Mouse (Mus musculus): Measurements from ENCODE around the gene Unc5c. TPM values are rescaled to one million over a fixed set of nuclear protein-coding genes. Genes with fewer than 3 reads are reported as not detected.

Gene Unc5c
- total RNA-seq, 2 experiments from 2014 or later: 6.1 to 7.7 TPM

GRCm38 (mm10) chr3:141809581-141809980 is 344.6 kb downstream of the Unc5c start:
- no peak for DNase-seq (ENCODE audit: low spot score in 2 of 2)

GRCm38 (mm10) chr3:141810944-141811343 is 345.9 kb downstream of the Unc5c start:
- DNase-seq (ENCODE audit: low spot score in 2 of 2): no peak

DNA sequence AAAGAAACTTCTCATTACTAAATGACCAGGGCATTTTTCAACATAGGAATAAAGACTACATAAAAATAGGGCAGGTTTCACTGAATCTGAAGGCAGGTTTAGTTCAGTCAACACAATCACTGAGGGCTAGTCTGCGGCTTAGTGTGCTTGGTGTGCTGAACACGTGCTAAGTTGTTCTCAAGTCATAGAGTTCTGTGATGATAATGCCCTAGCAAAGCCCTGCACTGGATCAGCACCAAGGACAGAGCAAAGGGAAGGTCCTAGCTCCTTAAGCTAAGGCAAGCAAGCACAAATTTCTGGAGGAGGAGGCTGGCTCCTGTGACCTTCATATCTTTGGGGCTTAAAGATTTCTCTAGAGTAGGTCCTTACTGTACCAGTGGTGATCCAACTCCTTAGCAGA is 346.3 kb downstream of the Unc5c start:
- DNase-seq (ENCODE audit: low spot score in 2 of 2): no peak

GRCm38 (mm10) chr3:141814776-141815175 is 349.8 kb downstream of the Unc5c start:
- no peak for DNase-seq (ENCODE audit: low spot score in 2 of 2)

- DNase-seq (ENCODE audit: low spot score in 2 of 2): no peak
Observed at GRCm38 (mm10) chr3:141818615-141819312, 353.7 kb downstream of the Unc5c start.

- no peak for DNase-seq (ENCODE audit: low spot score in 2 of 2)
Observed at GRCm38 (mm10) chr3:141819331-141819941, 354.4 kb downstream of the Unc5c start.

DNA sequence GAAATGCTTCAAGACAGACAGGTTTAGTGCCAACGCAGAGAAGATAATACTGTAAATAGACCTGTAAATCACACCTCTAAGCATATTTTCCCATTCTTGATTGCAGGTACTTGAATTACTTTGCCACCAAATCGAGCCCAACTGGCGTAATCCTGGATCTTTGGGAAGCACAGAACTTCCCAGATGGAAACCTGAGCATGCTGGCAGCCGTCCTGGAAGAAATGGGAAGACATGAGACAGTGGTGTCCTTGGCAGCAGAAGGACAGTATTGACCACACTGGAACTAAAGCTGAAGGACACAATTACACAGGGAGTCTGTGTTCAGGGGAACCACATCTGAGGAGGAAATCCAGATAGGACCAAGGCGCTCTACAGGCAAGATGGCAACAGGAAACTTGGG is 363.3 kb downstream of the Unc5c start:
- DNase-seq (ENCODE audit: low spot score in 2 of 2): no peak

DNA sequence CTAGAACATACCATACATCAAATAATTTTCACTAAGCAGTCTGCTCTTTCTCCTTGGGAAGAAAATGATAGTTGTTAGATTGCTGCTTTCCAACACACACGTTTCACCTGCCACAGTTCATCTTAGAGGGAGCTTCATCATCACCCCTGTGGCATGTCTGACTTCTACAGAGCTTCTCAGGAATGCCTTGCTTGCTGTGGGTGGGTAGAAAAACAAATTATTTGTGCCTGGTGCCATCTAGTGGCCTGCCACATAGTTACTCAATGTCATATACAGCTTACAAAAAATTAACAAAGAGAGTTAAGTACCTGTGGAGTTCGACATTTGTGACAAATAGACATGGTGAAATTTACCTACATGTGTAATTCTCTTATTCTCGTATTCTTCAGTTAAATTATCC is 366.1 kb downstream of the Unc5c start:
- DNase-seq (ENCODE audit: low spot score in 2 of 2): peak; percentile 47 to 56

DNA sequence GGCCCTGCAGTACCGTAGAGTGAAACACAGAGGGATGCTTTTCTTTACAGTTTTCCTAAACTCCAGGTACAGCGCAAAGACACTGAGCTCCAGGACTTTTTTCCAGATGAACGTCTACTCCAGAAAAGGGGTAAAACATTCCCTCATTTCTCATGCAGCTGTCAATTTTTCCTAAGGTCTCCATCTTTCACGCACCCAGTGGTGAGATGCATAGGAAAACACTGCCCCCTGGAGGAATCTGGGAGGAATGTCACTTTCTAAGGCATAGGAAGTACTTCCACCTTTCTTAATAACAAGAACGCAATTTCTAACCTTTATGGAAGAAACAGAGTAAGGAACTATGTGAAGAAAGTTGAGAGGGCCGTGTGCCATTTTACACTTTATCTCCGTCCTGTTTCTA is 373.8 kb downstream of the Unc5c start:
- DNase-seq (ENCODE audit: low spot score in 2 of 2): peak in 1 of 2 experiments; percentile 17

DNA sequence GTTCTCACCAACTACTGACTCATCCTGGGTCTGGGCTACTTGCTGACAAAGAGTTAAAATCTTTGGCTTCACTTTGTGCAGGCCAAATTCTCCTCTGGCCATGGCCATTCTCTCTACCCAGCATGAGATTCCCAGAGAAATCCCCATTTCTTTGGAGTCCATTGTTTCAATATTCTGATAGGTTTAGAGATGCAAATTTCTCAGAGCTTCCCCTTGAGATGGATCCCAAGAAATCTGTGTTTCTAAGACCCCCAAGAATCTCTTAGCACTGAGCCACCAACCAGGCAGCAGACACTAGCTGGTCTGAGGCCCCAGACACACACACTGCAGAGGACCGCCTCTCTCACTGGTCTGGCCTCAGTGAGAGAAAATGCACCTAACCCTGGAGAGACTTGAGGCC is 384.2 kb downstream of the Unc5c start:
- no peak for DNase-seq (ENCODE audit: low spot score in 2 of 2)

GRCm38 (mm10) chr3:141850141-141850540 is 385.1 kb downstream of the Unc5c start:
- no peak for DNase-seq (ENCODE audit: low spot score in 2 of 2)

DNA sequence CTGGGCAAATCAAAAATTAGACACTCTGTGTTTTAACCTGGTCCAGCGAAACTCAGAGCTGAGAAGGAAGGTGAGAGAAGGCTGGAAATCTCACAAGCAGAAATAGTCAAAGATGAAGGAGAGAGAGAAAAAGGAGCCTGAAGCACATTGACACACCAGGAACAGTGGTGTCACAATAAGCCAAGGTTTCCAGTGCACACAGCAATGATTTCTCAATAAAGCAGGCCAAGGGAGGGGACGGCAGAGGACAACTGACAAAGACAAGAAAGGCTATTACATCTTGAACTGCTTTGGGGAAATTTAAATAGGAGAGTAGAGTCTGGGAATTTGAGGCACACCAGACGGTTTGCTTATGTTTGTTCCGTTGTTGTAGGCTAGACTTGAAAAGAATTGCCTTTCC is 389.3 kb downstream of the Unc5c start:
- DNase-seq (ENCODE audit: low spot score in 2 of 2): no peak

DNA sequence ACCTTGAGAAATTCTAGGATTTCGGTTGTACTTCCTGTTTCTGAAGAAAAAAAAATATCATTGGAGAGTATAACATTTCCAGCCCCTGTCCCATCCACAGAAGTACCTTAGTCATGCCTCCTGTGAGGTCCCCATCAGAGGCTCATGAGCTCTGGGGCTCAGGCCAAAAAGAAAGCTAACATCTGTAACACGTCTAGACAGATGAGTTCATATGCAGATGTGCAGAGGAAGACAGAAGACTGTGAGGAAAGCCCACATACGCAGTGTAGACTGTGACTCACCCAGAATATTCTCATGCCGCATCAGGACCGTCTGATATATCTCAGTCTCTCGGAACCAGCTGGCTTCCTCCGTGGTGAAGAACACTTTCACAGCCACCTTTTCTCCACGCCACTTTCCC is 392.1 kb downstream of the Unc5c start:
- DNase-seq (ENCODE audit: low spot score in 2 of 2): no peak

GRCm38 (mm10) chr3:141862816-141863461 is 397.9 kb downstream of the Unc5c start:
- DNase-seq (ENCODE audit: low spot score in 2 of 2): peak; percentile 23 to 28

GRCm38 (mm10) chr3:141871805-141872204 is 406.8 kb downstream of the Unc5c start:
- no peak for DNase-seq (ENCODE audit: low spot score in 2 of 2)

GRCm38 (mm10) chr3:141872337-141873042 is 407.5 kb downstream of the Unc5c start:
- DNase-seq (ENCODE audit: low spot score in 2 of 2): no peak

- DNase-seq (ENCODE audit: low spot score in 2 of 2): no peak
Observed at GRCm38 (mm10) chr3:141882496-141882895, 417.5 kb downstream of the Unc5c start.

DNA sequence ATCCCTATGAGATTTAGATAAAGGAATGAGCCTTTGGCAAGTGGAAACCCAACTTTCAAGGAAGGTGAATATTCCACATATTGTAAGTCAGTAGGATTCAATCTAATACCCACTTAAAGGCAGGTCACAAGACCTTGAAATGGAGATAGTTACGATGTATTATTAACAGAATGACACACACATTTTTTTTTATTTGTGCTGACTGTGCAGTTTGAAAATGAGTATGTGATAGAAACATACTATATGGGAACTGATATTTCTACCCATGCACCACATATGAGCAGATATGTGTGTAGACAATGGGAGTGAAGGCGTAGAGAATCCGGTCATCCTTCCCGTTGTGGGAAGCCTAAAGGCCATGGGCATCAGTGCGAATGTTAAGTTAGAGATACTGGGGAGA is 419.2 kb downstream of the Unc5c start:
- no peak for DNase-seq (ENCODE audit: low spot score in 2 of 2)

All from adrenal gland, adult 18-20 months (tissue).